Mouse (Mus musculus): ENCODE measurements around the gene Krtap2-4.
"Not testable (repeated sequence)": the region's sequence is repeated elsewhere in the genome, so short reads cannot be mapped to it uniquely, and the experiment has no call there.

Krtap2-4 gene

GRCm38 (mm10) chr11:99614796-99615363, at the start of gene Krtap2-4:
Gene Krtap2-4 (minus strand): TSS chr11:99614846.
- DNase-seq (ENCODE audit: low read depth, low spot score), result no peak

GRCm38 (mm10) chr11:99662802-99663201, 48.2 kb upstream of the Krtap2-4 start:
- no peak for DNase-seq (ENCODE audit: low read depth, low spot score)

GRCm38 (mm10) chr11:99659256-99659655, 44.6 kb upstream of the Krtap2-4 start:
- no peak for DNase-seq (ENCODE audit: low read depth, low spot score)

- DNase-seq (ENCODE audit: low read depth, low spot score), result not testable (repeated sequence)
Measured at GRCm38 (mm10) chr11:99658467-99659010, 43.9 kb upstream of the Krtap2-4 start, which contains the start of gene Gm11563. Gene Gm11563 (minus strand): TSS chr11:99658960.

- no peak for DNase-seq (ENCODE audit: low read depth, low spot score)
Measured at GRCm38 (mm10) chr11:99657051-99657450, 42.4 kb upstream of the Krtap2-4 start.

GRCm38 (mm10) chr11:99650136-99650535, 35.5 kb upstream of the Krtap2-4 start, which contains the start of gene Gm11555:
Gene Gm11555 (minus strand): TSS chr11:99650236.
- DNase-seq (ENCODE audit: low read depth, low spot score), result no peak

GRCm38 (mm10) chr11:99646444-99646843, 31.8 kb upstream of the Krtap2-4 start:
- no peak for DNase-seq (ENCODE audit: low read depth, low spot score)

GRCm38 (mm10) chr11:99644351-99644750, 29.7 kb upstream of the Krtap2-4 start:
- no peak for DNase-seq (ENCODE audit: low read depth, low spot score)

GRCm38 (mm10) chr11:99643635-99644139, 29.0 kb upstream of the Krtap2-4 start, which contains the start of gene Krtap4-7:
Gene Krtap4-7 (minus strand): TSS chr11:99644089.
- DNase-seq (ENCODE audit: low read depth, low spot score), result not testable (repeated sequence)

GRCm38 (mm10) chr11:99640926-99641325, 26.3 kb upstream of the Krtap2-4 start:
- no peak for DNase-seq (ENCODE audit: low read depth, low spot score)

GRCm38 (mm10) chr11:99637086-99637485, 22.4 kb upstream of the Krtap2-4 start:
- no peak for DNase-seq (ENCODE audit: low read depth, low spot score)

GRCm38 (mm10) chr11:99634653-99635134, 20.0 kb upstream of the Krtap2-4 start, which contains the start of gene Krtap4-2:
Gene Krtap4-2 (minus strand): TSS chr11:99635084.
- no peak for DNase-seq (ENCODE audit: low read depth, low spot score)

- DNase-seq (ENCODE audit: low read depth, low spot score), result no peak
Measured at GRCm38 (mm10) chr11:99633293-99633692, 18.6 kb upstream of the Krtap2-4 start.

GRCm38 (mm10) chr11:99630890-99631289, 16.2 kb upstream of the Krtap2-4 start:
- no peak for DNase-seq (ENCODE audit: low read depth, low spot score)

GRCm38 (mm10) chr11:99628138-99628537, 13.5 kb upstream of the Krtap2-4 start, which contains the start of gene Krtap4-1:
Gene Krtap4-1 (minus strand): TSS chr11:99628238.
- no peak for DNase-seq (ENCODE audit: low read depth, low spot score)

GRCm38 (mm10) chr11:99620335-99620734, 5.7 kb upstream of the Krtap2-4 start, which contains the start of gene Gm11562:
Gene Gm11562 (minus strand): TSS chr11:99620435.
- DNase-seq (ENCODE audit: low read depth, low spot score), result no peak

- not testable (repeated sequence) for DNase-seq (ENCODE audit: low read depth, low spot score)
Measured at GRCm38 (mm10) chr11:99610089-99610488, 4.6 kb downstream of the Krtap2-4 start, which contains the start of gene Gm11937. Gene Gm11937 (minus strand): TSS chr11:99610189.

GRCm38 (mm10) chr11:99609126-99609525, 5.5 kb downstream of the Krtap2-4 start:
- DNase-seq (ENCODE audit: low read depth, low spot score), result no peak

- DNase-seq (ENCODE audit: low read depth, low spot score), result not testable (repeated sequence)
Measured at GRCm38 (mm10) chr11:99603208-99603607, 11.4 kb downstream of the Krtap2-4 start, which contains the start of gene Gm11938. Gene Gm11938 (minus strand): TSS chr11:99603308.

- not testable (repeated sequence) for DNase-seq (ENCODE audit: low read depth, low spot score)
Measured at GRCm38 (mm10) chr11:99597742-99598141, 16.9 kb downstream of the Krtap2-4 start, which contains the start of gene Krtap9-3. Gene Krtap9-3 (minus strand): TSS chr11:99598105.

- DNase-seq (ENCODE audit: low read depth, low spot score), result no peak
Measured at GRCm38 (mm10) chr11:99590981-99591380, 23.7 kb downstream of the Krtap2-4 start, which contains the start of gene Krtap1-3. Gene Krtap1-3 (minus strand): TSS chr11:99591339.

GRCm38 (mm10) chr11:99585096-99585495, 29.6 kb downstream of the Krtap2-4 start:
- DNase-seq (ENCODE audit: low read depth, low spot score), result no peak

All from CD4-positive, CD25-positive, alpha-beta regulatory T cell, adult 2 months (primary cell).